Mouse (Mus musculus) forebrain, embryonic 16.5 days (tissue): Measurements from ENCODE around the gene Tbxas1. TPM values are rescaled to one million over a fixed set of nuclear protein-coding genes. Genes with fewer than 3 reads are reported as not detected.

Source experiments
- ATAC-seq: fragments of 200-750 bp; cut with Nextera tagmentation; 2 replicates; pipeline ENCODE4 v1.8.0; 2017; ENCODE audit warnings: mild to moderate bottlenecking, moderate library complexity
- H3K27ac ChIP-seq: fragments of 300-500 bp; sonication (generic); 2 replicates; pipeline ENCODE4 v1.5.1; 2014; ENCODE audit warnings: low read length, control low read depth
- H3K27me3 ChIP-seq: fragments of 300-500 bp; sonication (generic); replicated peaks from 2 replicates; pipeline ENCODE4 v1.6.1; 2014; ENCODE audit warnings: low read length; ENCODE audit not compliant: control insufficient read depth, insufficient read depth
- H3K36me3 ChIP-seq: fragments of 300-500 bp; sonication (generic); 2 replicates; pipeline ENCODE4 v1.6.1; 2014; ENCODE audit not compliant: control insufficient read depth, insufficient read depth
- H3K4me1 ChIP-seq: fragments of 300-500 bp; sonication (generic); replicated peaks from 2 replicates; pipeline ENCODE4 v1.6.1; 2014; ENCODE audit warnings: low read length; ENCODE audit not compliant: control insufficient read depth, insufficient read depth
- H3K4me2 ChIP-seq: fragments of 300-500 bp; sonication (generic); 2 replicates; pipeline ENCODE4 v1.6.1; 2014; ENCODE audit warnings: mild to moderate bottlenecking, low read length, control low read depth
- H3K4me3 ChIP-seq: fragments of 300-500 bp; sonication (generic); replicated peaks from 2 replicates; pipeline ENCODE4 v1.5.1; 2014; ENCODE audit warnings: mild to moderate bottlenecking, low read length, control low read depth
- H3K9ac ChIP-seq: fragments of 300-500 bp; sonication (generic); replicated peaks from 2 replicates; pipeline ENCODE4 v1.6.1; 2014; ENCODE audit warnings: low read depth, low read length, control low read depth
- H3K9me3 ChIP-seq: fragments of 300-500 bp; sonication (generic); 2 replicates; pipeline ENCODE4 v1.6.1; 2016; ENCODE audit warnings: low read length; ENCODE audit not compliant: control insufficient read depth
- WGBS: fragments of 180-500 bp; shearing (Covaris S2); extraction: QIAGEN DNeasy Blood & Tissue Kit; methylation state at CpG from one replicate; pipeline ENCODE4 v1.1.7; 2014; 5-methylcytosine and 5-hydroxymethylcytosine counted together
- polyA plus RNA-seq: library from polyadenylated mRNA; unstranded; fragments of >200 nt; fragmentation: Nextera tagmentation; extraction: Ambion mirVana; gene quantifications from 2 replicates; pipeline ENCODE4 v1.2.1, GENCODE M21; 2015

Gene Tbxas1
- polyA plus RNA-seq, 1 experiment from 2014 or later: 1.1 TPM

GRCm38 (mm10) chr6:39131480-39131879 is 256.3 kb downstream of the Tbxas1 start:
- Histone ChIP-seq H3K36me3 (peaks cover 10% of the 10 kb centered on the region), H3K27me3 (no peaks in the 10 kb centered on the region), H3K4me2 (no peak overlapping the region), H3K9ac (no peak overlapping the region), H3K4me1 (no peaks in the 10 kb centered on the region), H3K4me3 (no peak overlapping the region), H3K9me3 (0 out of 2 replicates have a peak, but pooled peaks cover 3% of the 10 kb centered on the region), H3K27ac (no peak overlapping the region)
- ATAC-seq: no peak
- 31% methylated on average over 4 of the region's 4 CpGs for WGBS

DNA sequence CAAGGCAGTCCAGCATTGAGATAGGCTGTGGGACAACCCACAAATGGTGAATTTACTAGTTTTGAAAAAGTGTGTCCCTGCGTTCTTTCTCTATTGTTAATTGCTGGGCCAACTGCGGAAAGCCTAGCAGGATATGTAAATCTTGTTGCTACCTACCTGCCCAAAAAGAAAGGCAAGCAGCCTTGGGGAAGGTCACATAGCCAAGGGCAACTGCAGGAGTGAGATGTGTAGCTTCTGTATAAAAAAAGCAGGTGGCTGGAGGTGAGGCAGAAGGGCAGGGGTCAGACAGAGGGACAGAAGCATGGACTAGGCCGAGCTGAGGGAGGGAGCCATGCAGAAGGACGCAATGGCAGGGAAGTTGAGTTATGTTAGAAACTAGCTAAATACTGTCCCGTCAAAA is 257.4 kb downstream of the Tbxas1 start:
- Histone ChIP-seq H3K9ac (no peak overlapping the region), H3K4me1 (no peaks in the 10 kb centered on the region), H3K9me3 (0 out of 2 replicates have a peak, but pooled peaks cover under 1% of the 10 kb centered on the region), H3K27me3 (no peaks in the 10 kb centered on the region), H3K4me2 (no peak overlapping the region), H3K4me3 (no peak overlapping the region), H3K27ac (no peak overlapping the region), H3K36me3 (peaks cover 10% of the 10 kb centered on the region)
- no peak for ATAC-seq
- 70% methylated on average over 5 of the region's 5 CpGs for WGBS

Other genes starting within 250 kb of the Tbxas1 start
- gene Klrg2, start 238.2 kb upstream of the Tbxas1 start, polyA plus RNA-seq: 0.14 TPM in 1 of 2 replicates, not detected in the other
- gene Clec2l, start 212.3 kb upstream of the Tbxas1 start, polyA plus RNA-seq: 7.8 and 10.9 TPM in 2 replicates
- gene Hipk2, start 761 bp downstream of the Tbxas1 start, polyA plus RNA-seq: 26.9 and 29.2 TPM in 2 replicates
- gene Parp12, start 242.9 kb downstream of the Tbxas1 start, polyA plus RNA-seq: 1.8 and 2.5 TPM in 2 replicates